Mouse (Mus musculus): Measurements from ENCODE around the gene Anp32a. TPM values are rescaled to one million over a fixed set of nuclear protein-coding genes. Genes with fewer than 3 reads are reported as not detected.

The Anp32a gene
- polyA plus RNA-seq, 1 experiment from 2014 or later, result 107 TPM

DNA sequence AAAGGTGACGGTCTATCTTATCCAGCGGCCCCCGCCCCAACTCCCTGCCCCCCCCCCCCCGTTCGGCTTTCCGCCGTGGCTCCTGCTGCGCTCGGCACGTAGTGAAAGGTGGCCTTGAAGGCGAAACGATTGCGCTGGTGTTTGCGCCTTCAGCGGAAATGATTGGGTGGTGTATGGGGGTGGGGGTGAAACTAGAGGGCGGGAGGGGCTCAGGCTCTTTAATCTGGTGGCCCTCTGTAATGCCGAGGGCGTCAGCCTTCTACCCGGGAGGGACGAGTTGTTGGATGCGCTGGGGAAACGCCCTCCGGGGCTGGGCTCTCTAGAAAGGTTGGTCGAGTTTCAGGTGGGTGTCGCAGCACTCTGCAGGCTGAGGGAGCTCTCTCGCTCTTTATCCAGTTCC, 3.5 kb downstream of the Anp32a start:
- Histone ChIP-seq H3K27ac (ENCODE audit: low read length) (peak overlapping the region; percentile 98), H3K36me3 (ENCODE audit: control insufficient read depth, insufficient read depth, low read length) (no peaks in the 10 kb centered on the region), H3K4me3 (ENCODE audit: low read depth, low read length) (peak overlapping the region; percentile 87), H3K9ac (ENCODE audit: low read depth, low read length) (peak overlapping the region; percentile 99), H3K4me1 (ENCODE audit: control insufficient read depth, insufficient read depth, low read length) (peaks cover 33% of the 10 kb centered on the region), H3K9me3 (replicated peaks; ENCODE audit: control insufficient read depth, low read length, poor library complexity, severe bottlenecking) (no peaks in the 10 kb centered on the region), H3K27me3 (ENCODE audit: control insufficient read depth, insufficient read depth, low read depth, low read length) (no peaks in the 10 kb centered on the region), H3K4me2 (ENCODE audit: low read length) (peak overlapping the region; percentile 84)
- WGBS, result 0% methylated on average over 26 of the region's 26 CpGs
- 0 out of 2 replicates have a peak, but pooled peaks have one; percentile 5 for ATAC-seq

GRCm38 (mm10) chr9:62345081-62345481, 4.0 kb downstream of the Anp32a start:
- Histone ChIP-seq H3K27ac (ENCODE audit: low read length) (peak overlapping the region; percentile 98), H3K9ac (ENCODE audit: low read depth, low read length) (peak overlapping the region; percentile 99), H3K4me1 (ENCODE audit: control insufficient read depth, insufficient read depth, low read length) (peaks cover 32% of the 10 kb centered on the region), H3K36me3 (ENCODE audit: control insufficient read depth, insufficient read depth, low read length) (no peaks in the 10 kb centered on the region), H3K4me3 (ENCODE audit: low read depth, low read length) (peak overlapping the region; percentile 87), H3K4me2 (ENCODE audit: low read length) (peak overlapping the region; percentile 84), H3K9me3 (replicated peaks; ENCODE audit: control insufficient read depth, low read length, poor library complexity, severe bottlenecking) (no peaks in the 10 kb centered on the region), H3K27me3 (ENCODE audit: control insufficient read depth, insufficient read depth, low read depth, low read length) (no peaks in the 10 kb centered on the region)
- WGBS, result 6% methylated on average over 11 of the region's 11 CpGs
- ATAC-seq, result no peak

DNA sequence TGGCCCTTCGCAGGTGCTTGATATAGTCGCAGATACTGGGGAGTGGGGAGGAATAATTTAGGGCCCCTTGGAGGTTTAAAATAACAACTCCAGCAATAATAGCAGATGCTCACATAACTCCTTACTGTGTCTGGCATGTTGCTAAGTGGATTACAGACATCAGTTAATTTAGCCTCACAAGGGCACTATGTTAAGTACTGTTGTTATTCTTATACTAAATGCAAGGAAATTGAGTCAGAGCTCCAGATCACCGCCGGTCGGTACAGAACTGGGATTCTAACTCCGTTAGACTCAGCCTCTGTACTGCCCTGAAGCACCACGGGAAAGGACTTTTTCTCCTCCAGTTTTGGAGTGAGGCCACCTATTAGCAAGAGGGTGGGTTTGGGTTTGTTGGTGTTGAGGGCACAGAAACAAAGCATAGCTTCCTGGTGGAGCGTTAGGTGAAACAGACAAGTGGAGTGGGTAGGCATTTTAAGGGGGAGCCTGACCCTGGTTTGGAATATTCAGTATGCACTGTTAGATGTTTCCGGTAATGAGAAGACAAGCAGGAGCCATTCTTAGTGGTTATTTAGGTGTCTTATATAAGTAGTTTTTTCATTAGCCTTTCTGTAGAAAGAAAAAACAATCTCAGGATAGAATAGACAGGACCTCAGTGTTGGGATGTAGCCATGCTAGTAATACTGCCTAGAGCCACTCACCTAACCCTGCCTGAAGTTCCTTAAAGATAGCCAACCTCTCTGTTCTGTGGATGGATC, 4.7 kb downstream of the Anp32a start:
- peak overlapping the region; percentile 84 for H3K4me2 ChIP-seq (ENCODE audit: low read length)
- H3K4me1 ChIP-seq (ENCODE audit: control insufficient read depth, insufficient read depth, low read length), result peaks cover 35% of the 10 kb centered on the region

GRCm38 (mm10) chr9:62346388-62346679, 5.2 kb downstream of the Anp32a start:
- peak overlapping the region; percentile 84 for H3K4me2 ChIP-seq (ENCODE audit: low read length)
- peaks cover 36% of the 10 kb centered on the region for H3K4me1 ChIP-seq (ENCODE audit: control insufficient read depth, insufficient read depth, low read length)
- no peaks in the 10 kb centered on the region for H3K27me3 ChIP-seq (ENCODE audit: control insufficient read depth, insufficient read depth, low read depth, low read length)
- no peaks in the 10 kb centered on the region for H3K9me3 ChIP-seq (replicated peaks; ENCODE audit: control insufficient read depth, low read length, poor library complexity, severe bottlenecking)
- H3K9ac ChIP-seq (ENCODE audit: low read depth, low read length), result 0 out of 2 replicates have a peak overlapping the region, but pooled peaks have one; percentile 40
- 66% methylated on average over 6 of the region's 6 CpGs for WGBS
- no peaks in the 10 kb centered on the region for H3K36me3 ChIP-seq (ENCODE audit: control insufficient read depth, insufficient read depth, low read length)
- peak overlapping the region; percentile 87; the same call in 1 of the 2 replicates for H3K4me3 ChIP-seq (ENCODE audit: low read depth, low read length)
- no peak for ATAC-seq
- H3K27ac ChIP-seq (ENCODE audit: low read length), result peak overlapping the region; percentile 38; the same call in 1 of the 2 replicates

More for the DNA sequence above, 4.7 kb downstream of the Anp32a start:
- no peak for ATAC-seq
- peak overlapping the region; percentile 99 for H3K9ac ChIP-seq (ENCODE audit: low read depth, low read length)
- 48% methylated on average over 9 of the region's 9 CpGs for WGBS
- no peaks in the 10 kb centered on the region for H3K36me3 ChIP-seq (ENCODE audit: control insufficient read depth, insufficient read depth, low read length)
- no peaks in the 10 kb centered on the region for H3K9me3 ChIP-seq (replicated peaks; ENCODE audit: control insufficient read depth, low read length, poor library complexity, severe bottlenecking)
- H3K4me3 ChIP-seq (ENCODE audit: low read depth, low read length), result peak overlapping the region; percentile 87
- H3K27me3 ChIP-seq (ENCODE audit: control insufficient read depth, insufficient read depth, low read depth, low read length), result no peaks in the 10 kb centered on the region
- H3K27ac ChIP-seq (ENCODE audit: low read length), result peak overlapping the region; percentile 98

DNA sequence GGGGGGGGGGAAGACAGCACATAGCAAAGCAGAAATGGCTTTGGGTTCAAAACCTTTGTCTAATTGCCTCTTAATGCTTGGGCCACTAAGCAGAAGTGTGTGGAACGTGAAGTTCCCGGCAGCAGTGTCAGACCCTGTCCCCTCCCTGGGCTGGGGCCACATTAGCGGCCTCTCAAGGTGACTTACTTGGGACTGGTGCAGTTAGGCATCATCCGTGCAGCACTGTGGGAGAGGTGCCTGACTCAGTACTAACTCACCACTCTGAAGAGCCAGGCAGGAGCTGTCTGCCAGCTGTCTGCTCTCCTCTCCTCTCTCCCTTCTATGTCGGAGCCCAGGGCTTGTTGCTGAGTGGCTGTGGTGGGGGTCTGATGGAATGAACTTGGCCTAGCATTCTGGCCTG, 6.1 kb downstream of the Anp32a start:
- H3K9ac ChIP-seq (ENCODE audit: low read depth, low read length), result peak overlapping the region; percentile 39; the same call in 1 of the 2 replicates
- WGBS, result 81% methylated on average over 5 of the region's 5 CpGs
- no peak overlapping the region for H3K4me3 ChIP-seq (ENCODE audit: low read depth, low read length)
- no peak overlapping the region for H3K4me2 ChIP-seq (ENCODE audit: low read length)
- no peaks in the 10 kb centered on the region for H3K9me3 ChIP-seq (replicated peaks; ENCODE audit: control insufficient read depth, low read length, poor library complexity, severe bottlenecking)
- ATAC-seq, result no peak
- H3K4me1 ChIP-seq (ENCODE audit: control insufficient read depth, insufficient read depth, low read length), result peaks cover 36% of the 10 kb centered on the region
- H3K27ac ChIP-seq (ENCODE audit: low read length), result no peak overlapping the region
- no peaks in the 10 kb centered on the region for H3K27me3 ChIP-seq (ENCODE audit: control insufficient read depth, insufficient read depth, low read depth, low read length)
- H3K36me3 ChIP-seq (ENCODE audit: control insufficient read depth, insufficient read depth, low read length), result no peaks in the 10 kb centered on the region

DNA sequence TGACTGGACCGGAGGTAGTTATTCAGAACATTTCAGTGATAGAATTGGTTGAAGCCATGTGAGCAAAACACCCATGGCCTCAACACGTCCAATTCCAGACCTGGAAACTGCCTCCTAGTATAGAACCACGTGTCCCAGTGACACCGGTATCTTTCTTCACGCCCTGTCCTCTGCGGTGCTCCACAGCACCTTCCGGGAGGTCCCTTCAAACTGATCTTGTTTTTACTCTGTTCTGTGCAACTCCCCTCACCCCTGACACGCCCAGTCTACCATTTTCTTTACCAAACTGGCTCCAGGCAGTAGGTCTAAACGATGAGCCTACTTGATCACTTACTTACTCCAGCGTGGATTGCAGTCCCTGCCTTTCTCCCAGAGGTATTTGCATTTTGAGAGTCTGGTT, 7.0 kb downstream of the Anp32a start:
- Histone ChIP-seq H3K4me3 (ENCODE audit: low read depth, low read length) (no peak overlapping the region), H3K4me2 (ENCODE audit: low read length) (no peak overlapping the region), H3K27ac (ENCODE audit: low read length) (no peak overlapping the region), H3K9ac (ENCODE audit: low read depth, low read length) (no peak overlapping the region), H3K36me3 (ENCODE audit: control insufficient read depth, insufficient read depth, low read length) (no peaks in the 10 kb centered on the region), H3K4me1 (ENCODE audit: control insufficient read depth, insufficient read depth, low read length) (peaks cover 36% of the 10 kb centered on the region), H3K9me3 (replicated peaks; ENCODE audit: control insufficient read depth, low read length, poor library complexity, severe bottlenecking) (no peaks in the 10 kb centered on the region), H3K27me3 (ENCODE audit: control insufficient read depth, insufficient read depth, low read depth, low read length) (no peaks in the 10 kb centered on the region)
- 84% methylated on average over 10 of the region's 10 CpGs for WGBS
- ATAC-seq, result no peak

DNA sequence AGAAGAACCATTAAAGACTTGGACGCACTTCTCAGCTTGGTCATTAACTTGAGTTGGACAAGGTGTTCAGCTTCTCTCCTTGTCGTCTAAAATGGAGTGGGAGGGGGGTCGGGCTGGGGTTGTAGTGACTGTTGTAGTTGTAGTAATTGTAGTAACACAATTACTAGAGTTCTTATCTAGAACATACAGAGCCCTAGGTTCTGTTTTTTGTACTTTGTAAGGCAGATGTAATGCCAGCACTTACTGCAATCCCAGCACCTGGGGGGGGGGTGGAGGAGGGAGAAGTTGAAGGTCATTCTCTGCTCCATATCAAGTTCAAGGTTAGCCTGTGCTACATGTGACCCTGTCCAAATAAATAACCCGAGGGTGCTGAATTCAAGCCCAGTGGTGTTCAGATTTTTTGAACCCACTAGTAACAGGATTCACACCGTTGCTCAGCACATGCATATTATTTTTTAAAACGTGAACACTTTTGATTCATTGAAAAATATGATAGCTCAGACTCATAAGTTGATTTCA, 7.4 kb downstream of the Anp32a start:
- H3K4me3 ChIP-seq (ENCODE audit: low read depth, low read length), result no peak overlapping the region
- peaks cover 36% of the 10 kb centered on the region for H3K4me1 ChIP-seq (ENCODE audit: control insufficient read depth, insufficient read depth, low read length)
- no peak overlapping the region for H3K27ac ChIP-seq (ENCODE audit: low read length)
- no peak overlapping the region for H3K4me2 ChIP-seq (ENCODE audit: low read length)
- WGBS, result 76% methylated on average over 6 of the region's 6 CpGs
- H3K9me3 ChIP-seq (replicated peaks; ENCODE audit: control insufficient read depth, low read length, poor library complexity, severe bottlenecking), result no peaks in the 10 kb centered on the region
- no peak overlapping the region for H3K9ac ChIP-seq (ENCODE audit: low read depth, low read length)
- no peaks in the 10 kb centered on the region for H3K27me3 ChIP-seq (ENCODE audit: control insufficient read depth, insufficient read depth, low read depth, low read length)
- no peak for ATAC-seq
- no peaks in the 10 kb centered on the region for H3K36me3 ChIP-seq (ENCODE audit: control insufficient read depth, insufficient read depth, low read length)

DNA sequence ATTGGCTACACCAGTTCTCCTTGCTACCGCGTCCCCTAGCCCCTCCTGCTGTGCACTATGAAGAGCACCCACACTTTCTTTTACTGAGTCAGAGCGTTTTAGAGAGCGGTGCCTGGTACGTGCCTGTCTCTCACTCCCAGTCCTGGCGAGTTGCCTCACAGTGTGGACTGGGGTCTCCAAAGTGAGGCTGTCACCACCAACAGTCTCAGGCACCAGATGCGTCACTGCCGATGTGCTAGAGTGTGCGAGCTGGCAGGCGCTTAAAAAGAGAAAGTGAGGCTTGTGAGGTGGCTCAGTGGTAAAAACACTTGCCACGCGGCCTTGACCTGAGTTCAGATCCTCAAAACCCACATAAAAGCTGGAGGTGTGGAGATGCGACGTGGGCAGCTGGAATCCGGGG, 8.2 kb downstream of the Anp32a start:
- no peak for ATAC-seq
- Histone ChIP-seq H3K9ac (ENCODE audit: low read depth, low read length) (no peak overlapping the region), H3K27ac (ENCODE audit: low read length) (no peak overlapping the region), H3K4me1 (ENCODE audit: control insufficient read depth, insufficient read depth, low read length) (peaks cover 36% of the 10 kb centered on the region), H3K4me2 (ENCODE audit: low read length) (no peak overlapping the region), H3K9me3 (replicated peaks; ENCODE audit: control insufficient read depth, low read length, poor library complexity, severe bottlenecking) (no peaks in the 10 kb centered on the region), H3K36me3 (ENCODE audit: control insufficient read depth, insufficient read depth, low read length) (no peaks in the 10 kb centered on the region), H3K4me3 (ENCODE audit: low read depth, low read length) (no peak overlapping the region), H3K27me3 (ENCODE audit: control insufficient read depth, insufficient read depth, low read depth, low read length) (no peaks in the 10 kb centered on the region)
- 49% methylated on average over 15 of the region's 15 CpGs for WGBS

- Histone ChIP-seq H3K9me3 (replicated peaks; ENCODE audit: control insufficient read depth, low read length, poor library complexity, severe bottlenecking) (no peaks in the 10 kb centered on the region), H3K27ac (ENCODE audit: low read length) (no peak overlapping the region), H3K9ac (ENCODE audit: low read depth, low read length) (no peak overlapping the region), H3K36me3 (ENCODE audit: control insufficient read depth, insufficient read depth, low read length) (no peaks in the 10 kb centered on the region), H3K4me2 (ENCODE audit: low read length) (no peak overlapping the region), H3K4me3 (ENCODE audit: low read depth, low read length) (no peak overlapping the region), H3K27me3 (ENCODE audit: control insufficient read depth, insufficient read depth, low read depth, low read length) (no peaks in the 10 kb centered on the region), H3K4me1 (ENCODE audit: control insufficient read depth, insufficient read depth, low read length) (peaks cover 29% of the 10 kb centered on the region)
- no peak for ATAC-seq
- 78% methylated on average over 2 of the region's 2 CpGs for WGBS
Observed at GRCm38 (mm10) chr9:62350721-62351120, 9.6 kb downstream of the Anp32a start.
